Mouse (Mus musculus): ENCODE measurements around the gene Ntmt1.

Ntmt1 gene

DNA sequence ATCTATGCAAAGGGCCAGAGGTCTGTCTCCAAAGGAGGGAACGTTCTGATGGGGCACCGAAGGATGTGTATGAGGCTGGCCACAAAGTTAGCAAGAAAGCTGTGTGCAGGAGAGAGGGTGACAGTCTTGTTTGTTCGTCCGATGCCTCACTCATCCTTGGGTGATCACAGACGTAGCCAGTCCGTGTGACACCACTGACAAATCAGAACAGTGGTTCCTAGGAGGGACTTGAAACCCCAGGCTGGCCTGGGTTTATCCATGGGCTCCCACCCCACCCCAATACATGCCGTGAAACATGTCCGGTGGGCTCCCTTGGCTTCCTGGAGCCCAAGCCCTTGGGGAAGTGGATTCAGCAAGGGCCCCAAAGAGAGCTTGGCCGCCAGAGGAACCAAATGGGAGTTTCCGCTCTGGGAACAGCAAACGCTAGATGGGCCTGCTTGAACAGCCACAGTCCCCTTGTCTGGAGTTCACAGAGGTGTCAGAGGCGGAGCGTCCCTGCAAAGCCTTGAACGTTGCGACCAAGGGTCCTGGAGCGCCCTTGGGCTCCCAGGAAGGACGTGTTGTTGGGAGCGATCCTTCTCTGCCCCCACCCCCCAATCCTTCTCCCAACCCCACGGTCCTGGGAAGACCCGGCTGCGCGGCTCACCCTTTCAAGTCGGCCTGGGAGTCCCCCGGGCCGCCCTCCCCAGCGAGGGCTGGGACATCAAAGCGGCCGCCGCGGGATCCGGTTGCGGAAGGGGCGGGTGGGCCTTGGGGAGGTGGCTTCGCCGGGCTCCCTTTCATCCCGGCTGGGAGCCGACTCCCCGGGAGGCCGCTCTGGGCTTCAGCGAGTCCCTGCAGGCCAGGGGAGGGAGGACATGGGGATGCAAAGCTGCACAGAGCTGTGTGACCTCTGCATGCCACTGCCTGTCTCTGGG, 23.3 kb upstream of the Ntmt1 start:
- DNase-seq = no peak

DNA sequence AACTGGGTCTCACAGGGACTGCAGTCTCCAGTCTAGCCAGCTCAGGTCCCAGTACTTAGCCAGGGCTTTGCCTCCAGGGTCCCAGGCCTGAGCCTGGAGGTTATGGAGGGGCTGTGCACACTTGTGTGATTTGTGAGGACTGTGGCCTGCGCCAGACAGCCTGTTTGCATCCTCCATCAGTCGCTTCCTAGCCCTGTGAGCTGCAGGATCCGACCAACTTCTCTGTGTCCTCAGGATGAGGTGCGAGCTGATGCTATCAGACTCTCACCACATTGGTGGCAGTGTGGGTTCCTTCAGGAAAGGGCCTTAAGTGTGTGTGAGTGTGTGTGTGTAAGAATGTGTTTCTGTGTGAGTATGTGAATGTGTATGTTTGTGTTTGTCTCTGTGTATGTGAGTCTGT, 20.2 kb upstream of the Ntmt1 start:
- DNase-seq = no peak

DNA sequence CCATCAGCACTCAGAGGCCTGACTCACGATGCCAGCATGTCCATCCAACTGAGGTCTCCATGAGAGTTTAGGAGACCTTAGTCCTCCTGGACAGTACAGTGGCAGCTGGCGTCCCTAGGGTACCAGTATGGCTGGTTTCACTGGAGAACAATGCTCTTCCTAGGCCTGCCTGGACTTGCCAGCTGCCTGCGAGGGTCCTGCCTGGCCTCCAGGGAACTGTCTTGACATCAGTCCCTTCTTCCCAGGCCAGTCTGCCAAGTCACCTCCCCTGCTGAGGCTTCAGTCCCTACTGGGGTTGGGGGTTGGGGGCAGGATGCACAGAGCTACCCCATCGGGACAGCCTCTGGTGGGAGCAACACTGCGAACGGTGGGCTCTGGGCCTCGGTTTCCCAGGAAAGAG, 15.6 kb upstream of the Ntmt1 start:
- DNase-seq = no peak

DNA sequence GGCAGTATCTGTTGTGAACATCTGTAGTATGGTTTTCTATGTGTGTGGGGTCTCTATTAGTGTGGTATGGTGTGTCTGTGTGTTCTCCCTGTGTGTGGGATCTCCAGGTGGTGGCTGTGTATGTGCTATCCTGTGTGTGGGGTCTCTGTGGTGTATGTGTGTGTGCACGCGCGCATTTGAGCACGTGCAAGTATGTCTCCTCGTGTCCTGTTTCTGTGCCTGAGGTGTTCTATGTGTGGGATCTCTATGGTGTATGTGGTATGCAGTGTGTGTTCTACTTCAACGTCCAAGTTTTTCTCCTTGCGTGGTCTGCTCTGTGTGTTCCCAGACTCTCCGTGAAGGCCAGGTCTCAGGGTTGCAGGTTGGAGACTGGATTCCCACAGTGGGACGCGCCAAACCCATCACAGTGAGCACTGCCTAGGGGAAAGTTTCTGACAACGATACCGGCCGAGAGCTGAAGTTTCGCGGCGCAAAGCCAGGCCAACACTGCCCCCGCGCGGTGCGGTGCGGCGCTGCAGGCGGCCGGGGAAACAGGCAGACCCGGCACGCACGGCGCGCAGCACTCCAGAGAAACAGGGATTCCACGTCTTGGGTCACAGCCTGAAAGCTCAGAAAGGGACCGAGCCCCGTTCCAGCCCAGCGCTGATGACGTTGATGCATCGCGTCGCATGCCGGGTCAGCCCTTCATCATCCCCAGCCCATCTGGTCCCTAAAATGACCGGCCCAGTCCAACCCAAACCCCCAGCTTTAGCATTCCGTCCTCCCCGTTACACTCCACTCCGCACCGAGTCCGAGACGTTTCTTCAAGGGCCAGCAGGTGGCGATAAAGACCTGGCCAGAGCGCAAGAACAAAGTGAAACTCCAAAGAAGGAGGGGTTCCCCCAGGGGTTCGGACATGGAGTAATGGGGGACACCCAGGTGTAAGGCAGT, 13.2 kb upstream of the Ntmt1 start:
- peak; percentile 97 for DNase-seq

DNA sequence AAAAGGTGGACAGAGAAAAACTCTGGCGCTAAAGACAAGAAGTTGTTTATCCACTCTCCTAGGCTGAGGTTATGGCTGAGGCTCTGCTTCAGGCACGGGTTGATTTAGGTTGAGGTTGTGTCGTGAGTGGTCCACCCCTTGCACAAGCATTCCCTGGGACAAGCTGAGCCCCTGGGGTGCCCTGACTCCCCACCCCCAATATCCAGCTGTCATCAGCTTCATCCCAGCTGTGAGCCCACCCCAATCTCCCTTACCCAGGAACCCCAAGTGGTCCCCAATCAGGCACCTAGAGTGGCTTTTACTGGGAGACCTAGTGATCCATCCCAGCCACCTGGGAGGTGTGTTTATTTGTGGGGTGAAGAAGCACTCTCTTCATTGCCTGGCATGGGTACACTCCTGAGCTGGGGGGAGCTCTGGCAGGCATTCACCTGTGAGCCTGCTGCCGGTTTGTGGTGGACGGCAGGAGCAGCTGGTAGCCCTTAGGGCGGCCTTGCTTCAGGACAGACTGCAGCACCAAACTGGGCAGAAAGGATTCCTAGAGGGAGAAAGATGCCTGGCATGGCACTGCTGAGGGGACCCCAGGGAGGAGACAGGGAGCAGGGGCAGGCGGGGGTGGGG, 12.2 kb upstream of the Ntmt1 start:
- DNase-seq = no peak

DNA sequence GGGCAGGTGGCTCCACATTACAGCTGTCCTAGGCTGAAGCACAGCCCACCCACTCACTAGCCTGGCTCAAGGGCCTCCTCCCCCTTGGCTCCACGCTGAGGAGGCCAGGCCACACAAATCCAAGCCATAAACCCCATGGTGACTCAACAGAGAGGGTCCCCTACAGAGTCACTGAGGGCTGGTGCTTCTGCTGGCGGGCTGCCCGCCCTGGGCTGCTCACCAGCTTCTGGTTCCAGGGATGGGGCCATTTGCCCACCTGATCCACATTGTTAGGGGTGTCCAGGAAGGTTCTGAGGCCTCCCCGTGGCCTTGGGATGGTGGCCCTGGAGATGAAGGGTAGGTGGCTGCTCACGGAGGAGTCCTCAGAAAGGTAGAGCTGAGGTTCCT, 11.7 kb upstream of the Ntmt1 start:
- no peak for DNase-seq

DNA sequence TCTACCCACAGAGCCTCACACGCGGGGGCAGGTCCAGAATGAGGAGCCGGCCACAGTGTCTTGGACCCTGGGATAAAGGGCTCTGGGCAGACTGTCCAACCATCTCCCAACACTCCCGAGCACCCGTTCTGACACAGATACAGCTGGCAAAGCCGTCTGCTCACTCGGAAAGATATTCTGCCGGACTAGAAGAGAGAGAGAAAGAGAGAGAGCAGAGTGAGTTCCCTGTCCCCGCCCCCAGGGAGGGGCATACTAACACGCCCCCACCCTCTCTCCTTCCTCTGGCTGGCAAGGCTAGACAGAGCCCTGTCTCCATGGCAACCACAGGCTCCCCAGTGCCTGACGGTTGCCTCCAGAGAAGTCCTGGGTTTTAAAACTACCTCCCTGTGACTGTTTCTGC, 11.2 kb upstream of the Ntmt1 start:
- peak; percentile 39 for DNase-seq

DNA sequence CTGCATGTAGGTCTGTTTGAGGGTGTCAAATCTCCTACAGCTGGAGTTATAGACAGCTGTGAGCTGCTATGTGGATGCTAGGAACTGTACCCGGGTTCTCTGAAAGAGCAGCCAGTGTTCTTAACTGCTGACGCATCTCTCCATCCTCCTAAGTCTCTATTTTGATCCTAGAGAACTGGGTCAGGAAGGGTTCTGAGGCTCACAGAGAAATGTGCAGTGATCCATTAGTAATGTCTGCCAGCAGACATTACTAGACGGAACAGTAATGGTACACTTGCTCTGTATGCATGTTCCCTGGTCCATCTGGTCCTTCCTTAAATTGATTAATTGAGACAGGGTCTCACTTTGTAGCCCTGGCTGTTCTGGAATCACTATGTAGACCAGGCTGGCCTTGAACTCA, 8.2 kb upstream of the Ntmt1 start:
- no peak for DNase-seq

DNA sequence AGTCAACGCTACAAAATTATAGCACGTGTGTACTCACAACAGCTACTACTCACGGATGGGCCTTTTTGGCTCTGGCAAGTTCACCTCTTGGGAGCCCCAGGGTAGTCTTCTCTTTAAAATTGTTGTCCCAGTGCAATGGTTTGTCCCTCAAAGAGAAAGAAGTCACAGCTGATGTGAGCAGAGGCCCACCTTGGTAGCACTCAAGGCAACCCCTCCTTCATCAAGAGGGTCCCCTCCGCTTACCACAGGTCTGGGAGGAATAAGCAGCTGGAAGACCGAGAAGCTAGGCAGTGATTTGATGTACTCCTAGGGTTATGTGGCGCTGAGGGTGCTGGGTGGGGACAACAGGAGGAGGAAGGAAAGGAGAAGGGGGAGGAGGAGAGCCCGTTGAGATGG, 7.0 kb upstream of the Ntmt1 start:
- DNase-seq = no peak

DNA sequence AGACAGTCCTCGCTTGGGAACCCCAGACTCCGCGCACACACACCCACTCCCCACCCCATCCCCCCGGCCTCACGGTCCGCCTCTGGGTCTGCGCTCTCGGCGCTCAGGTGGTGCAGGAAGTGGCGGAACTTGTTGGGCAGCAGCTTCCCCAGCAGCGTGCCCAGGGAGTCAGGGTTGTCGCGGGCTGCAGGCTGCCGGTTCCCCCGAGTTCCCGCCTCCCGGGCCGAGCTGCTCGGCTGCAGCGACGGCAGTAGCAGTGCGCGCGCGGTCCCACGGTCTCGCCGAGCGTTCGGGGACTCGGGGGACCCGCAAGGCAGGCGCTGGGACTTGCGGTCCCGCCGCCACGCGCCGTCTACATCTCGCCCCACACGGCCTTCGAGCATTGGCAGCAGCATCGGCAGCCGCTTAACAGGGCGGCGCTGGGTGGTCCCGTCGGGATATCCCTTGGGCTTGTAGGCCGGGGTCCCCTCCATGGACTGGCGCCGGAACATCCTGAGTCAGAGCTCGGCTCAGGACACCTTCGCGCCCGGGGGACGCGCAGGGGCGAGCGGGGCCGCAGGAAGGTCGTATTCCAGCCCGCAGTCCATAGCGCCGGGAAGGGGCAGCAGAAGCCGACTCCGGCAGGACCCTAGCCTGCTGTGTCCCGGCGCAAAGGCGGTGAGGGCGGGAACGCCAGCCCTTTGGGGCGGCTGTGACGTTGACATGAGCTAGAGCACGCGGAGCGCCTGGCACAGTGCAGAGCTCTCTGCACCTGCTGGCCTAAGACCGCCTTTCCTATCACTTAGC, 6.4 kb upstream of the Ntmt1 start:
- no peak for DNase-seq

DNA sequence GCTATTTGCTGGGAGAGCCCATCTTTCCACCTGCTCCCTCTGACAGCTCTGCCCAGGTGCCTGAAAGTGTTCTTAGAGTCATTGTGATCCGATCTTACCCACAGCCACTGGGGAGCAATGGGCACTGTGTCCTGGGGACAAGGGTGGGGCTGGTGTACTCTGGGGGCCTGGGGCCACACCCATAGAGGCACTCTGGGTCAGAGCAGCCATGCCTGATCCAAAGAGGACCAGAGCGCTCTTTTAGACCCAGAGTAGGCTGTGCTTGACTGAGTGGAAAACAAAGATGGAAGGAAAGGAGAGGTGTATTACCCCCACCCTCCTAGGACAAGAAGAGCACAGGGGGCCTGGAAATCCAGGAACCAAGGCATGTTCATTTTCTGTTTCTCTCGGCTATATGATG, 4.0 kb upstream of the Ntmt1 start, which contains the start of gene 1700001O22Rik:
Gene 1700001O22Rik (minus strand): TSS at position 58 of the 400 bp plus-strand sequence.
- no peak for DNase-seq

DNA sequence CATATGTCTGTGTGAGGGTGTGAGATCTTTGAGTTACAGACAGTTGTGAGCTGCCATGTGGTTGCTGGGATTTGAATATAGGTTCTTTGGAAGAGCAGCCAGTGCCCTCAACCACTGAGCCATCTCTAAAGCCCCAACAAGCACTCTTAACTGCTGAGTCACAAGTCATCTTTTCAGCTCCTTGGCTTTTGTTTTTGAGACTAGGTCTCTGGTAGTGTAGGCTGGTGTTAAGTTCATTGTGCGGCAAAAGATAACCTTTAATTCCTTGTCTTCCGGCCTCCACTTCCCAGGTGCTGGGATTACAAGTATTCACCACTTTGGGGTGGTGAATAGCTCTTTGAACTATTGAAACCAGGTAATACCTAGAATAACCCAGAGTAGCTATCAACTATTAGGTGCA, 1.6 kb upstream of the Ntmt1 start:
- DNase-seq = no peak

DNA sequence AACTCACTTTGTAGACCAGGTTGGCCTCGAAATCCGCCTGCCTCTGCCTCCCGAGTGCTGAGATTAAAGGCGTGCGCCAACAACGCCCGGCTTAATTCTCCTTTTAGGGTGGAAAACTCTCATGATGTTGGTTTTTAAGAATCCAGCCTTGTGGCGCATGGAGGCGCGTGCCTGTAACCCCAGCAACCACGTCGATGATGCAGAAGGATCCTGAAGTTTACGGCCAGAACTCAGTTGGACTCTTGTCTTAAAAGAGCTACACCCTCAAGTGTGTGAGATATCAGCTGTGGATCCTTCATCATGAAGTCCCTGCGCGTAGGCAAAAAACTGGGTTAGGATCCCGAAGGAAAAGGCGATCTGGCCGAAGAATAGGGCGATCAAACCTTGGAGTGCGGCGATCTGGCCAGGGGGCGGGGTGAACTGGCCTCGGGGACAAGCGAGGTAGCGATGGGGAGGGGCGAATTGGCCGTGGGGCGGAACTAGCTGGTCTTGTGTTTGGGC, 429 bp upstream of the Ntmt1 start:
- no peak for DNase-seq

DNA sequence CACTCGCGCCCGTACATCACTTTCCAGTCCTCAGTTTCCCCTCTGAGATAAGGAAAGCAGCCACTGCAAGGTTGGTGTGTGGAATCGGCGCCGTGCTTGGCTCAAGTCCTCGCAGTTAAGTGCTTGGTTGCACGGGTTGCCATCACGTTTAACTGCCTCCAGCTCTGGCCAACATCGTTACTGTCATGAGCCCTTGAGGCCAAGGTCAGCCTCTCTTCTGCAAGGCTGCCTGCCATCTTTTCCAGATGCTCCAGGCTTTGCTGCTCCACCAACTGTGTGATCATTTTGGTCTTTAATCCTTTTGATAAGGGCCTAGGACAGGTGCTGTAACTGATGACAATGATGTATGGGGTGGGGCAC, 650 bp downstream of the Ntmt1 start:
- no peak for DNase-seq

DNA sequence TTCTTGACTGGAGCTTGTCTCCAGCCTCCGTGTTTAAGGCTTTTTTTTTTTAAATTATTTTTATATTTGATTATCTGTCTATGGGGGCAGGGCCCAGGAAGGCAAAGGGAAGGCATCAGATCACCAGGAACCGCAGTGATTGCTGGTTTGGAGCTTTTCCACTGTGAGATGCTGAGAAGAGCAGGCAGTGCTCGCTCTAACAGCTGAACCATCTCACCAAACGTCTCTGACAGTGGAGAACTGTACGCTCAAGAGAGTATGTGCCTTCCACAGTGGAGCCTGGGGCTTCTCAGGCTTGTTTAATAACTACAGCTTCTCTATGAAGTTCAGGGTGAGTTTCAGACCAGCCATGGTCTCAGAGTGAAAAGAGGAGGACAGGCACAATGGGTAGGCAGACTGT, 1.9 kb downstream of the Ntmt1 start:
- DNase-seq = no peak

DNA sequence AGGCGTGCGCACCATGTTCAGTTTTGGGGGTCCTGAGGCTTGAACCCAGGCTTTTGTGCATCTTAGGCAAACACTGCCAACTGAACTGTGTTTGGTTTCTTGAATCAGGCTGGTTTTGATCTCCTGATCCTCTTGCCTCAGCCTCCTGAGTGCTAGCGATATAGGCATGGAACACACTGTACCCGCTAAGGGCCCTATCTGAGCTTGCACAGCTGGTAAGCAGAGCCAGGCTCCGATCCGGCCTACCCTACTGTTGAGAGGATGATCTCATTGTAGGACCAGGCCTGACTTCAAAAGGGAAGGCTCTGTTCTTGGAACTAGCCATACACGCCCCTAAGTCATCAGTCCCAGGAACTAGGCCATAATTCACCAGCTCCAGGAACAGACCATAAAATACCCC, 2.9 kb downstream of the Ntmt1 start:
- no peak for DNase-seq

DNA sequence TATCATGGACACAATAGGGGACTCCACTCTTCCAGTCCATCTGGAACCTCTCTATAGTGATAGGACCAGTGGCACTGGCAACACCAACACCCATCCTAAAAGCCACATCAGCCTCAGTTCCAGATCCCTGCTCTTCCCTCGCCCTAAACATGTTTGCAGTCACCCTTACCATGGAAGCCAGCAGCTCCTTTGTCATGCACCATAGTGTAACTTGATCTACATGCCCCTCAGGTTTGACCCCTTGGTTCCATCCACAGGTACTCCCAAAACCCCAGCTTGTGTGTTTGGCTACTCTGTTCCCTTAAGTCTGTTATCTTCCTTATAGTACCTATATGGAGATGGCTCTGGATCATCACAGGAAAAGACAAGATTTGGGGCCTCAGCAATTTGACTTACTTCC, 8.8 kb downstream of the Ntmt1 start:
- DNase-seq = no peak

DNA sequence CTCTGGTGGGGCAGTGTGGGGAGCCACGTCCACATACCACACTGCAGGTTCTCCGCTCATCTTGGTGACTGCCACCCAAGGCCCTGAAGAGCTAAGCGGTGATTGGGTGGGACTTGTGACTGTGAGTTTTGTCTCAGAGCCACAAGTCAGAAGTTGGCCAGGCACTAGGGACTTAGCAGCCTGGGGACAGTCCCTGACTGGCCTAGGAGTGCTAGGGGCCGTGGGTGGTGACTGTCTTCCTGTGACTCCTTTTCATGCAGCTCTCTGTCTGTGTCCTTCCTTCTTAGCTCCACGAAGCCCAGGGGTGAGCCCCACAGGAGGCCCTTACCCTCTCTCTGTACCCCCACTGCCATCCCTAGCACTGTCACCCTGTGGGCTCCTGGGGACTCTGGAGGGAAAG, 12.2 kb downstream of the Ntmt1 start:
- DNase-seq = no peak

DNA sequence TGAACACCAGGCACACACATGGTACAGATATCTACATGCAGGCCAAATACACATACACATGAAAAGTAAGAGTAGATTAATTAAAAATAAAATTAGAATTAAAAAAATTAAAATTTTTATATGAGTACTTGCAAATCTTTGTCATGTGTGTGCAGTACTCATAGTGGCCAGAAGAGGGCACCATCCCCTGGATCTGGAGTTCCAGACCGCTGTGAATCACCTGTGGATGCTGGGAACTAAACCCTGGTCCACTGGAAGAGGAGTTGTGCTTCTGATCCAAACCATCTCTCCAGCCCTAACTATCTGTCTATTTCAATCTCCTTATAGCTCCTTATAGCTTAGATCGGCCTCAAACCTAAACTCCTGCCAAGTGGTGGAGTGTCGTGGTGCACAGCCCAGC, 13.4 kb downstream of the Ntmt1 start:
- no peak for DNase-seq

DNA sequence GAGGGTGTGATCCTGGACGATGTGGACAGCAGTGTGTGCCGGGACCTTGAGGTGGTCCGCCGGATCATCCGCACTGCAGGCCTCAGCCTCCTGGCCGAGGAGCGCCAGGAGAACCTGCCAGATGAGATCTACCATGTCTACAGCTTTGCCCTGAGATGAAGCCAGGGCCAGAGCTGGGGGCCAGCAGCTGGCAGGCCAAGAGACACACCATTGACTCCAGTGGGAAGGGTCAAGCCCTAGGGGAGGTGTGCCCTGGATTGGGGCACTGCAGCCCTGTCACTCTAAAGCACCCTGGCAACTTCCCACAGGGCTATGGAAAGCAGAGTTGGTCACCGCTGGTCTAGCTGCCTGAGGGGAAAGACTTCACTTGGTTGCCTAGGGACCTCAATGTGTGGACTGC, 14.8 kb downstream of the Ntmt1 start:
- DNase-seq = no peak

DNA sequence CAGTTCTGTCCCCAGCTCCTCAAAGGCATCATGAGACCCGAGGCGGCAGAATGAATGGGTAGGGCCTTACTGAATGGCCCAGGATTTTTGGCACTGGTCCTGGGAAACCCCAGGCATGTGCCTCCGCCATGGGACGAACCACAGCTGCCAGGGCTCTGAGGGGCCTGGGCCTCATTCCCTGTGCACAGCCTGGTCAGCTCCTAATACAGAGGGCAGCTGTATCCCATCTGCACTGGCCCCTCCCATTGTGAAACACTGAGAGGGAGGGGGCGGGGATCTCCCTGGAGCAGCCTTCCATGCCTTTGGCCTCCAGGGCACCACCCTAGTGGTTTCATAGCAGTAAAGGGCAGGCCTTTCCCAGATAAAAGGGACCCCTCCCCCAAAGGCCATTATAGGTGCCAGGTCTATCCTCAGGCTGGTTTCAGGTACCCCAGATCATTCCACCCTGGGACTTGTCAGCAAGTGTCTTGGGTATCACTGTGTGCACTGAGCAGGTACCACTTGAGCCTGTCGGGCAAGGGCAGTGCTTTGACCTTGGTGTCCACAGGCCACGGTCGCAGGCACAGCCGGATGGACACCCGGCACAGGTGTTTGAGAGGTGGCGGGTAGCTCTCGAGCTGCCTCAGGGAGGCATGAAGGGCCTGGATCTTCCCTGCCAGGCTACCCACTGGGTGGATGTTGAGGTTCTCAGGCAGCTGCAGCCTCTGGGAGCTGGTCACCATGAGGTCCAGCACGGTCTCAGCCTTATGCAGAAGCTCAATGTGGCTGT, 15.9 kb downstream of the Ntmt1 start:
- DNase-seq = no peak

All from cerebellum, adult 8-10 months (tissue).